Mouse (Mus musculus) midbrain, embryonic 15.5 days (tissue): ENCODE measurements at regions not wholly inside any gene's neighbourhood (a gene's known extent, or its start where the extent isn't known, plus 50 kb on each side); places are given as distances from the start of the nearest gene placed in this dataset.

ENCODE experiments used
- ATAC-seq: fragments of 200-750 bp; cut with Nextera tagmentation; replicated peaks from 2 replicates; pipeline ENCODE4 v1.8.0; 2017; ENCODE audit warnings: moderate TSS enrichment
- H3K27ac ChIP-seq: fragments of 300-500 bp; sonication (generic); 2 replicates; pipeline ENCODE4 v1.5.1; 2015; ENCODE audit warnings: mild to moderate bottlenecking, inconsistent platforms
- H3K27me3 ChIP-seq: fragments of 300-500 bp; sonication (generic); replicated peaks from 2 replicates; pipeline ENCODE4 v1.6.1; 2015; ENCODE audit warnings: inconsistent platforms
- H3K36me3 ChIP-seq: fragments of 300-500 bp; sonication (generic); replicated peaks from 2 replicates; pipeline ENCODE4 v1.6.1; 2015; ENCODE audit warnings: inconsistent platforms
- H3K4me1 ChIP-seq: fragments of 300-500 bp; sonication (generic); 2 replicates; pipeline ENCODE4 v1.6.1; 2015; ENCODE audit warnings: inconsistent platforms
- H3K4me2 ChIP-seq: fragments of 300-500 bp; sonication (generic); 2 replicates; pipeline ENCODE4 v1.6.1; 2015; ENCODE audit warnings: inconsistent platforms, mild to moderate bottlenecking, moderate library complexity
- H3K4me3 ChIP-seq: fragments of 300-500 bp; sonication (generic); 2 replicates; pipeline ENCODE4 v1.5.1; 2015; ENCODE audit warnings: mild to moderate bottlenecking, inconsistent platforms
- H3K9ac ChIP-seq: fragments of 300-500 bp; sonication (generic); 2 replicates; pipeline ENCODE4 v1.6.1; 2015; ENCODE audit warnings: mild to moderate bottlenecking, inconsistent platforms
- H3K9me3 ChIP-seq: fragments of 300-500 bp; sonication (generic); 2 replicates; pipeline ENCODE4 v1.6.1; 2016; ENCODE audit warnings: inconsistent platforms
- WGBS: fragments of 180-500 bp; shearing (Covaris S2); methylation state at CpG from one replicate; pipeline ENCODE4 v1.1.7; 2015; ENCODE audit warnings: mixed read lengths; 5-methylcytosine and 5-hydroxymethylcytosine counted together

DNA sequence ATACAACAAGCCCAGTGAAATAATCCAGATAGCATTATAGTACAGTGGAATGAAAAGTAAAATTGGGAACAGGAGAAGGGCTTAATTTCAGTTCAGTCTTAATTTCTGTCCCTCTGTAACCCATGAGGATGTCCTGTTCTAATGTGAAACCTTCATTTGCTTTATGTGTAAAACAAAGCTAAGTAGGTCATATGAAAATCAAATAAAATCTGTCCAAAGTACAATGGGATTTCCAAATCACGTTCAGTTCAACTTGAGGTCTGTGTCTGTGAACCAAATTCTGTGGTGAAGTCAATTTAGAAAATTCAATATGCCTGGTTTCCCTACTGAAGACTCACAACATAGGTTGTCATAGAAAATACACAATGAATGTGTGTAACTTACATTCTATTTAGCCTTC, 74.4 kb upstream of the Dab2 start:
- WGBS: 91% methylated on average over 1 of the region's 1 CpGs
- H3K9ac ChIP-seq: no peak overlapping the region
- H3K27me3 ChIP-seq: no peaks in the 10 kb centered on the region
- no peaks in the 10 kb centered on the region for H3K36me3 ChIP-seq
- no peaks in the 10 kb centered on the region for H3K9me3 ChIP-seq
- no peak overlapping the region for H3K4me2 ChIP-seq
- H3K27ac ChIP-seq: no peak overlapping the region
- ATAC-seq: no peak
- H3K4me1 ChIP-seq: no peaks in the 10 kb centered on the region
- no peak overlapping the region for H3K4me3 ChIP-seq

DNA sequence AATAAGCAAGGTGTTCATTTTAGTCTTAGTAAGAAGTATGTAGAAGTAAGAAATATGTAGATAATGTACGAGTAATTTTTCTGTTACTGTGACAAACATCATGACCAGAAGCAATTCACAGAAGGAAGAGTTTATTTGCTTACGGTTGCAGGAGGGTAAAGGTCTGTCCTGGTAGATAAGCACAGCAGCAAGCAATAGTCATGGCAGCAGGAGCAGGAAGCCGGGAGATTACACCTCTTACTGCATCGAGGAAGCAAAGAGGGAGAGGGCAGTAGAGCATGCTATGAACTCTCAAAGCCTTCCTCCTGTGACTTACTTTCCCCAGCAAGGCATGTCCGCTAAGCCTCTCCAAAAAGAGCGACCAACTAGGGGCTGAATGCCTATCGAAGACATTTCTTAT, 69.0 kb upstream of the Dab2 start:
- H3K4me1 ChIP-seq: no peaks in the 10 kb centered on the region
- H3K4me2 ChIP-seq: no peak overlapping the region
- no peak overlapping the region for H3K27ac ChIP-seq
- no peak overlapping the region for H3K9ac ChIP-seq
- no peaks in the 10 kb centered on the region for H3K27me3 ChIP-seq
- no peaks in the 10 kb centered on the region for H3K9me3 ChIP-seq
- H3K36me3 ChIP-seq: no peaks in the 10 kb centered on the region
- 90% methylated on average over 7 of the region's 7 CpGs for WGBS
- ATAC-seq: no peak
- no peak overlapping the region for H3K4me3 ChIP-seq

DNA sequence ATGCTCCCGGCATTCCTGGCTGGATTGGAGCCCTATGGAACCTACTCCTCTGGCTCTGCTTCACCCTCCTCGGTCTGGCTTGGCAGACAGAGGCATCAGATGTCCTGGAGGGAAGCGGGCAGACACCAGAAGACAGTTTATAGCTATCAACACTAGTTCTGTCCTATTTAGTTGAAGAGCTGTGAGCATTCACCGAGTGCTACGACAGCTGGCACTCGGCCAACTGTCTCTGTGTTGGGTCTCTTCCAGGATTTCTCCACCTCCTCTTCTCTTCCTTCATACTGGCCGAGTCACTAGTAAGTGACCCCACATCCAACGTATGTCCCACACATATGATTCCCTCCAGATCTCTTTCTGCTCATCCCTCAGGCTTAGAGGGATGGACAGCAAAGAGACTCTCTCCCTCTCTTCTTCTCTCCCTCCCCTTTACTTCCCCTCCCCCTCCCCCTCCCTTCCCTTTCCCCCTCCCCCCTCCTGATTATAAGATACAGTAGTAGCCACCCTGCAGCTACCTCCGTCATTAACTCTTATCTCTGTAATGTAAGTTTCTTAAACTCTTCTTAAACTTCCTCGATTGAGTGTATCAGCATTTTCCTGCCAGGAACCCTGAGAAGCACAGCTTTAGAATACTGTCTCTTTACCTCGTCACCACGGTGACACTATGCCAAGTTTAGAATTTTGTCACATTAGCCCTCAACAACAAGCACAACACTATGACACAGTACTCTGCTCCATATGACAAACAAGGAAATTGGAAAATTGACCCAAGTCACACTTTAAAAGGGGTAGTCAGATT, 68.1 kb upstream of the Dab2 start:
- Histone ChIP-seq H3K4me2 (no peak overlapping the region), H3K4me1 (no peaks in the 10 kb centered on the region), H3K27ac (no peak overlapping the region), H3K9me3 (no peaks in the 10 kb centered on the region), H3K4me3 (no peak overlapping the region), H3K9ac (no peak overlapping the region), H3K36me3 (no peaks in the 10 kb centered on the region), H3K27me3 (no peaks in the 10 kb centered on the region)
- WGBS: 79% methylated on average over 12 of the region's 12 CpGs
- ATAC-seq: no peak

DNA sequence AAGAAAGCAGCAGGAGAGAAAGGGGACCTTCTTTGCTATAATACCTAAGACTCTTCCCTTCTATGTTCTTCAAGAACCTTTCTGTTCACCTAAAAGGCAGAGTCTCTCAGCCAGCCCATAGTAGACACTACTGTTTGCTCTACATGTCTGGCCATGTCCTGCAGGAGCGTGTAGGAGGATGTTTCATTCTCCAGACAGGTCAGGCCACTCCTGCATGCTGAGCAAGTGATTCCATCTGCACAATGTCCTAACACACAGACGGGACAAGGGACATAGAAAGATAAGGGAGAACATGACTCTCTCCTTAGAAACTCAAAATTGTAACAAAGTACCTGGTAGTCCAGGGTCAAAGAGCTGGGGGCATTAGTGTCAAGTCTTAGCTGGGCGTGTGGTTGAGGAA, 66.0 kb upstream of the Dab2 start:
- Histone ChIP-seq H3K9ac (no peak overlapping the region), H3K36me3 (no peaks in the 10 kb centered on the region)
- ATAC-seq: no peak

DNA sequence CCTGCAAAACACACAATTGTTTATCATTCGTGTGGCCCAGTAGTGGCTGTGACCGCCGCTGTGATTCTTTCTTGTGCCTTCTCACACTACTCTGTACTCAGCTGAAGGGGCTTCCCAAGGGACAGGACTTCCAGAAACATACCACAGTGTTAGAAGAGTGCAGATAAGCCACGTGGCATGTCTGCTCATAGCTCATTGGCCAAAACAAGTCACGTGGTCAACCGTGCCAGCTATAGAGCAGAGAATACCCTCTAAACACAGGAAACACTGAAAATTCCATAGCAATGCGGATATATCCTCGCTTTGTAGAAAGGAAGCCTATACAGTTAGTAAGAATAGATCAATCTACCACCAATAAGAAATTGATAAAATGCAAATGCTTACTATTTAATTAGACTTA, 63.0 kb upstream of the Dab2 start:
- H3K36me3 ChIP-seq: no peaks in the 10 kb centered on the region
- no peaks in the 10 kb centered on the region for H3K9me3 ChIP-seq
- H3K9ac ChIP-seq: no peak overlapping the region
- H3K4me1 ChIP-seq: no peaks in the 10 kb centered on the region
- no peaks in the 10 kb centered on the region for H3K27me3 ChIP-seq
- 95% methylated on average over 8 of the region's 8 CpGs for WGBS
- H3K27ac ChIP-seq: no peak overlapping the region
- no peak overlapping the region for H3K4me3 ChIP-seq
- H3K4me2 ChIP-seq: no peak overlapping the region
- no peak for ATAC-seq

More for the DNA sequence above, 66.0 kb upstream of the Dab2 start:
- Histone ChIP-seq H3K4me3 (no peak overlapping the region), H3K4me2 (no peak overlapping the region), H3K27ac (no peak overlapping the region), H3K4me1 (no peaks in the 10 kb centered on the region), H3K9me3 (no peaks in the 10 kb centered on the region), H3K27me3 (no peaks in the 10 kb centered on the region)
- WGBS: 85% methylated on average over 3 of the region's 3 CpGs

DNA sequence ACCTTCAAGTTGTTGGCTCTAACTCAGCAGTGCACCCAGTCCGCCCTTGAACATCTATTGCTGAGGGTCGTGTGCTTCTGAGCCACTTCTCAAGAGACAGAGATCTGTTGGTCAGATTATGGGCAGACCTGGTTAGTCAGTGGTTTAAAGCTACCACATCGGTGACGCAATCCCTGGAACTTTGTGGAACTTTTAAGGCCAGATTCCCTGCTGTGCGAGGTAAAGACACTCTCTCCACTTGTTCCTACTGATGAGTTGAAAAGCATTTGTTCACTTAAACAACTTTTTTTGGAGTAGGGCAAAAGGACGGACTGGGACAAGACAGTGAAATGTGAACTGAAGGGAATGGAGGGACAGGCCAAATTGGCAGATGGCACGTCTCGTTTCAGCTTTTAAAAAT, 61.9 kb upstream of the Dab2 start:
- no peak for ATAC-seq
- WGBS: 78% methylated on average over 8 of the region's 8 CpGs
- H3K4me2 ChIP-seq: no peak overlapping the region

DNA sequence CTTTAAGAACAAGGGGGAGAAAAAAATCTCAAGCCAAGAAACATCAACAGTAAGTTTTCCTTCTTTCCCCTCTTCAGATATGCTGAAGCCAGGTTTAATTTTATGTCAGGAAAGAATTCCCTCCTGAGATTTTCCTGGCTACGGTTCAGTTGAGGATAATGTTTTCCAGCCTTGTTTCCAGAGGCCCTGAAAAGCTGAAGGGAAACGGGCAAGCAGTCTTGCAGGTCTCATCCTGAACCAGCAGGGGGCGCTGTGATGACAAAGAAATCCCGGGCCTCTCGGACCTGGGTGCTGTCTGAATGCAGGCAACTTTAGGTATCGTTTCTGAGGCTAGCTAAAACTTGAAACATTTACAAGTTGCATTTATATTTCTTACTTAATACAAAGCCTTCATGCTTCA, 61.5 kb upstream of the Dab2 start:
- 4% methylated on average over 6 of the region's 6 CpGs for WGBS
- no peaks in the 10 kb centered on the region for H3K4me1 ChIP-seq
- H3K27ac ChIP-seq: no peak overlapping the region
- peak; percentile 84 for ATAC-seq
- H3K36me3 ChIP-seq: no peaks in the 10 kb centered on the region
- H3K4me3 ChIP-seq: no peak overlapping the region
- H3K4me2 ChIP-seq: no peak overlapping the region
- H3K9ac ChIP-seq: no peak overlapping the region
- H3K9me3 ChIP-seq: no peaks in the 10 kb centered on the region
- no peaks in the 10 kb centered on the region for H3K27me3 ChIP-seq

More for the DNA sequence above, 61.9 kb upstream of the Dab2 start:
- H3K27ac ChIP-seq: no peak overlapping the region
- no peaks in the 10 kb centered on the region for H3K36me3 ChIP-seq
- H3K27me3 ChIP-seq: no peaks in the 10 kb centered on the region
- no peaks in the 10 kb centered on the region for H3K9me3 ChIP-seq
- no peak overlapping the region for H3K4me3 ChIP-seq
- no peaks in the 10 kb centered on the region for H3K4me1 ChIP-seq
- no peak overlapping the region for H3K9ac ChIP-seq

DNA sequence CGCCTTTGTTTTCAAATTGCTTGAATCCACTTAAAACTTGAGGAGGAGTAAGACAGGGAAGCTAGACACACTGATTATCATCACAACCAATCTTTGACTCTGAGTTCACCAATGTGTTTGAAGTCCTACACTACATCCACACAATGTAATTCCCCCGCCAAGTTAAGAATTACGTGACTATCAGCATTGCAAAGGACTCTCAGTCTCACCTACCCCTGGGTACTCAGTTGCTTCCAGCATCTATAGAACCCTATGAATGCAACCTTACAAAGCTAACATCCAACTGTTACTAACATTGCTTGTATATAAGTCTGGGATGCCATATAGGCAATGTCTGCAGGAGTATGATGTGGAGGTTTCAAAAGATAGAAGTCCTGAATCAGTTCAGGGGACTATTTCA, 60.8 kb upstream of the Dab2 start:
- H3K27me3 ChIP-seq: no peaks in the 10 kb centered on the region
- H3K27ac ChIP-seq: no peak overlapping the region
- ATAC-seq: no peak
- H3K4me2 ChIP-seq: no peak overlapping the region
- no peak overlapping the region for H3K9ac ChIP-seq
- H3K36me3 ChIP-seq: no peaks in the 10 kb centered on the region
- H3K9me3 ChIP-seq: no peaks in the 10 kb centered on the region
- H3K4me3 ChIP-seq: no peak overlapping the region
- no peaks in the 10 kb centered on the region for H3K4me1 ChIP-seq
- 95% methylated on average over 3 of the region's 3 CpGs for WGBS

DNA sequence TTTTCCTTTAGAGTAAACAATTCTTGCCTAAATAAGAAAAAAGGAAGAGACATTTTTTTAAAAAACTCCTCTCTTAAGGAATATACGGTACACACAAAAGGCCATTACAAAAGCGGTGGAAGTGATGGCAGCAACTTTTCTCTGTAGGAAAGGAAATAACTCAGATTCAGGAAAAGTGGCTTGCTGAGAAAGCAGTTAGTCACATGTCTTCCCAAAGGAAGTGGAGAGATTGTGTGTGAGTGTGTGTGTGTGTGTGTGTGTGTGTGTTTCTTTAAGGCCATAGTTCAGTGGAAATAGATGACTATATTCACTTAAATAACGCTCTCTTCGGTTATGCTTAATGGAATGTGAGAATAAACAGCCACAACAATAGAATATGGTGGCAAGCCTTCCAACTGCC, 57.5 kb upstream of the Dab2 start:
- H3K36me3 ChIP-seq: no peaks in the 10 kb centered on the region
- H3K4me1 ChIP-seq: no peaks in the 10 kb centered on the region
- no peak overlapping the region for H3K27ac ChIP-seq
- no peak overlapping the region for H3K4me3 ChIP-seq
- H3K27me3 ChIP-seq: no peaks in the 10 kb centered on the region
- H3K9me3 ChIP-seq: no peaks in the 10 kb centered on the region
- no peak overlapping the region for H3K9ac ChIP-seq
- H3K4me2 ChIP-seq: no peak overlapping the region
- whole genome bisulfite sequencing: 90% methylated on average over 4 of the region's 4 CpGs
- ATAC-seq: no peak

DNA sequence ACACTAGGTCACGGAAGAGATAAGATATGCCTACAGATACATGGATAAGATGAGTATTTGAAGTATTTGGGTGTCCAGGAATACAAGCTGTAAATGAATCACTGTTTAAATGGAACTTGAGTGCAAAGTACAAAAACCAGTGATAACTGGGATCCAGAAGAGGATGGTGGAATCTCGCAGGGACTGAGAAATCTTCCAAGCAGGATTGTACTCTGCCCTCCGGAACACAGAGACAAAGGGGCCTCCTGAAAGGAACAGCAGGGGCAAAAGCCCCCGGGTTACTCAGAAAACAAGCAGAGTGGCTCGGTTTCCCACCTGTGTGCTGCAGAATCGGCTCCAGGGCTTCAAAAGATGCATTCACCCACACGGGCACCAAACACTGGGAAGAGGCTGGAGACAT, 55.2 kb upstream of the Dab2 start:
- Histone ChIP-seq H3K4me3 (no peak overlapping the region), H3K9me3 (no peaks in the 10 kb centered on the region), H3K36me3 (no peaks in the 10 kb centered on the region), H3K27me3 (no peaks in the 10 kb centered on the region), H3K4me1 (no peaks in the 10 kb centered on the region), H3K9ac (no peak overlapping the region), H3K27ac (no peak overlapping the region), H3K4me2 (no peak overlapping the region)
- WGBS: 19% methylated on average over 7 of the region's 7 CpGs
- no peak for ATAC-seq

DNA sequence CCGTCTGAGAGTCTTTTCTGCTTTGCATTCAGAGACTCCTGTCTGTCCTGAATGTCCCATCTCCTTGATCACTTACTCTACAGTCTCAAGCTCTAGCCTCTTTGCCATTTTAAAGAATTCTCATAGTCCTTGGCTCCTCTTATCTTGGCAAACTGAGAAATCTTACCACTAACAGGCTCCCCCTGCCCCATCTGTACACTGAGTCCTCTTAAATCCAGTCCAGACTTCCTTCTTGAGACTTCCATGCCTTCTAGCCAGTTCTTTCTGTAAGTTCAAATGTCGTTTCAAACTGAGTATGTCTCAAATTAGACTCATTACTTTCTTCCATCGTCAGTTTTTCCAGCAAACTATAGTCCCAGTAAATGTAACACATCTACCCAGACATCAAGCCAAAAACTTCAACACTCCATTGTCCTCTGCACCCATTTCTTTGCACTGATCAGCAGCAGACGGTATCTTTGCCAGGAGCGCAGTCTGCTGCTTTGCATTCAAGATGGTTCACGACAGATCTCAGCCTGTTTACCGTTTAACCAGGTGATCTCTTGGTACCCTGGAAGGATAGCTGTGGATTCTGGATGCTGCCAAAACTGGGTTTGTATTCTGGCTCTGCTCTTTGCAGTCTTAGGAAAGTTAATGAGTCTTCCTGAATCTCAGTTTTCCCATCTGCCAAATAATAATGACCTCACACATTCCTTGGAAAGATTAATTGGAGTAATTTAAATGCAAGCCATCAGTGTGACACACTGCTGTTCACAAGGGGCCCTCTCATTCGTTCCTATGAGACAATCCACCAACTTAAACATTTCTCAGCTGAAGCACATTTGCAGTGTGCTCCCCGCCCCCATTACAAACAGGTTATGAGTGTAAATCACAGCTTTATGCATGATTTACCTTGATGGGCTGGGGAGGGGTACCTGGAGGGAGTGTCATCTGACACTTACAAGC, 53.4 kb upstream of the Dab2 start:
- Histone ChIP-seq H3K4me1 (no peaks in the 10 kb centered on the region), H3K9me3 (no peaks in the 10 kb centered on the region), H3K9ac (no peak overlapping the region), H3K4me2 (no peak overlapping the region), H3K36me3 (no peaks in the 10 kb centered on the region), H3K27ac (no peak overlapping the region), H3K4me3 (no peak overlapping the region), H3K27me3 (no peaks in the 10 kb centered on the region)
- 77% methylated on average over 9 of the region's 9 CpGs for WGBS
- no peak for ATAC-seq

DNA sequence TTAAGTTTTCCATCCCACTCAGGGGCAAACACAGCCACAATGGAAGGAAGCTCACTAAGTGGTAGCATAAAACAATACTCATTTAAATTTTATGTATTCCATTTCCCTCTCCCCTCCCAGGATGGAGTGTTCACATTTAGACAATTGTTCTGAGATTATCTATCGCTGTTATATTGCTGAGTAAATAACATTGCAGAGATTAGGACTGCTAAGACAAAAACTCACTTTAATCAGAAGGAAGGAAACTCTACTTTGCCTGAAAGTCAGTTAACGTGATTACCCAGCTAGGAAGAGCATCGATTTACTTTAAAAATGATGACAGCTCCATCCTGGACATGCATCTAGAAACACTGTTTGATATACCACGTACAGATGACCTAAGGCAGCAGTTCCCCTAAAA, 51.1 kb upstream of the Dab2 start:
- Histone ChIP-seq H3K9me3 (no peaks in the 10 kb centered on the region), H3K4me3 (no peak overlapping the region), H3K36me3 (no peaks in the 10 kb centered on the region), H3K27me3 (no peaks in the 10 kb centered on the region), H3K4me1 (no peaks in the 10 kb centered on the region), H3K27ac (no peak overlapping the region), H3K4me2 (no peak overlapping the region), H3K9ac (no peak overlapping the region)
- no peak for ATAC-seq
- WGBS: 87% methylated on average over 4 of the region's 4 CpGs
